Mouse (Mus musculus): ENCODE measurements around the gene Paqr8. TPM values are rescaled to one million over a fixed set of nuclear protein-coding genes. Genes with fewer than 3 reads are reported as not detected.

Paqr8 gene
- total and polyA plus RNA-seq, 2 experiments: 0.28 to 1.1 TPM

DNA sequence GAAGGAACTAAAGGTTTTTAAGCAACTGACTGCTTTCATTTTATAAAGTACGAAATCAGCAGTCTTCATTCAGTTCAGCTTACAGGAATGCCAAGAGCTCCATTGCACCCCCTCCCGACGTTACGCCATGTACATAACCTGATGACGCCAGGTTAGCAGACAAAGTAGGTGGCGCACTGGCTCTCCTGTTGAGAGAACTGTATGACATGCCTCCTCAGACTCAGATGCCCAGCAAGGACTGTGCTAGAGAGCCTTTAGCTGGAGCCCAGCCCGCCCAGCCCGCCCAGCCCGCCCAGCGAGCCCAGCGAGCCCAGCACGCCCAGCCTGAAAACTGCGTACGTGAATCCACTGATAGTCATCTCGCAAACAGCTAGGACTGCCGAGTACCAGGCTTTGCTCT, 49.7 kb downstream of the Paqr8 start:
- Histone ChIP-seq H3K79me2 (ENCODE audit: control insufficient read depth, insufficient read depth, low read length) (no peaks in the 10 kb centered on the region), H3K4me1 (ENCODE audit: control insufficient read depth, insufficient read depth, low read length) (peaks cover 1% of the 10 kb centered on the region; the same call in 1 of the 2 replicates), H3K9ac (ENCODE audit: low read depth, low read length) (peak overlapping the region; percentile 1; the same call in 1 of the 2 replicates), H3K4me3 (ENCODE audit: insufficient read depth, low read depth, low read length) (no peak overlapping the region), H3K27me3 (ENCODE audit: control insufficient read depth, insufficient read depth, low read length) (no peaks in the 10 kb centered on the region), H3K27ac (replicated peaks; ENCODE audit: insufficient read depth, low read depth, low read length) (no peak overlapping the region), H3K36me3 (ENCODE audit: control insufficient read depth, insufficient read depth, low read length) (no peaks in the 10 kb centered on the region)
- TF ChIP-seq CTCF (IDR thresholded peaks at IDR 0.05; ENCODE audit: low read depth, low read length) (peak; percentile 25; the same call in 1 of the 2 replicates), POLR2A (IDR thresholded peaks at IDR 0.05; ENCODE audit: extremely low read depth, insufficient read depth, low read length) (no peak)
- DNase-seq (ENCODE audit: extremely low read depth, low read depth, low spot score): peak; percentile 85
- WGBS: 37% methylated on average over 16 of the region's 16 CpGs

DNA sequence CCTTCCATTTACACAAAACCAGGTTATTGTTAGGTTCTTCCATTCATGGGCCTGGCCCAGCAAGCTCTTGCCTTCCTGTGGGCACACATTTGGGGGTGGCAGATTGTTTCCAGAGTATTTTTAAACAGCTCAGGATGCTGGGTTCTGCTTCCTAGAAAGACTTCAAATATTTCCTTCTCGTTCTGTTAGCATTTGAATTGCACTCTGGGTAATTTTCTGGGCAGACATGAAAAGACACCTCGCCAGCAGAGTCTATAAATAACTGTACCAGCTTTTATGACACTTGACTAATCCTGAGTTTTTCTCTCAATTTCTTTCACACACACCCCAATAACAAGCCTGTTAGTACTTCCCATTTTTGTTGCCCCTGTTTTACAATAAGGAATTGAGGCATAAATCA, 50.9 kb downstream of the Paqr8 start:
- Histone ChIP-seq H3K4me3 (ENCODE audit: insufficient read depth, low read depth, low read length) (no peak overlapping the region), H3K27me3 (ENCODE audit: control insufficient read depth, insufficient read depth, low read length) (no peaks in the 10 kb centered on the region), H3K9ac (ENCODE audit: low read depth, low read length) (no peak overlapping the region), H3K27ac (replicated peaks; ENCODE audit: insufficient read depth, low read depth, low read length) (no peak overlapping the region), H3K36me3 (ENCODE audit: control insufficient read depth, insufficient read depth, low read length) (no peaks in the 10 kb centered on the region), H3K79me2 (ENCODE audit: control insufficient read depth, insufficient read depth, low read length) (no peaks in the 10 kb centered on the region), H3K4me1 (ENCODE audit: control insufficient read depth, insufficient read depth, low read length) (peaks cover 1% of the 10 kb centered on the region; the same call in 1 of the 2 replicates)
- 68% methylated on average over 2 of the region's 2 CpGs for WGBS
- no peak for DNase-seq (ENCODE audit: extremely low read depth, low read depth, low spot score)
- TF ChIP-seq CTCF (IDR thresholded peaks at IDR 0.05; ENCODE audit: low read depth, low read length) (no peak), POLR2A (IDR thresholded peaks at IDR 0.05; ENCODE audit: extremely low read depth, insufficient read depth, low read length) (no peak)

DNA sequence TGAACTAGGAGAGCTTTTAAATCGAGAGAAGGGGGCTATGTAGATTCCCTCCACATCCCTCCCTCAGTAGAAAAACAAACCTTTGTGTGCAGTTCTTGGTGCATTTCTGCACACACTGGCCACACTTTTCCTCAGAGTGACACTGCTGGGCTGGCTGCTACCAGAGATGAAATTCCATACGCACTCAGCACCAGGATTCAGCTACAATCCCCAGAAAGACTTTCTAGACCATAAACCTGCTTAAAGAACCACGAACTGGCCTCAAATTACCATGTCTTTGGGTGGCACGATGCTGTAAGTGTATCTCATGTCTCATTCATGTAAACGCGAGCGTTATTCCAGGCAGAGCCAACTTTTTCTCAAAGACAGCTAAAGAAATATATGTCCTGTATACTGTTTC, 51.5 kb downstream of the Paqr8 start:
- no peak for DNase-seq (ENCODE audit: extremely low read depth, low read depth, low spot score)
- Histone ChIP-seq H3K4me1 (ENCODE audit: control insufficient read depth, insufficient read depth, low read length) (peaks cover 1% of the 10 kb centered on the region; the same call in 1 of the 2 replicates), H3K4me3 (ENCODE audit: insufficient read depth, low read depth, low read length) (no peak overlapping the region), H3K36me3 (ENCODE audit: control insufficient read depth, insufficient read depth, low read length) (no peaks in the 10 kb centered on the region), H3K27ac (replicated peaks; ENCODE audit: insufficient read depth, low read depth, low read length) (no peak overlapping the region), H3K9ac (ENCODE audit: low read depth, low read length) (no peak overlapping the region), H3K79me2 (ENCODE audit: control insufficient read depth, insufficient read depth, low read length) (no peaks in the 10 kb centered on the region), H3K27me3 (ENCODE audit: control insufficient read depth, insufficient read depth, low read length) (no peaks in the 10 kb centered on the region)
- no peak for TF ChIP-seq CTCF (IDR thresholded peaks at IDR 0.05; ENCODE audit: low read depth, low read length)
- no peak for TF ChIP-seq POLR2A (IDR thresholded peaks at IDR 0.05; ENCODE audit: extremely low read depth, insufficient read depth, low read length)
- 93% methylated on average over 7 of the region's 7 CpGs for WGBS

DNA sequence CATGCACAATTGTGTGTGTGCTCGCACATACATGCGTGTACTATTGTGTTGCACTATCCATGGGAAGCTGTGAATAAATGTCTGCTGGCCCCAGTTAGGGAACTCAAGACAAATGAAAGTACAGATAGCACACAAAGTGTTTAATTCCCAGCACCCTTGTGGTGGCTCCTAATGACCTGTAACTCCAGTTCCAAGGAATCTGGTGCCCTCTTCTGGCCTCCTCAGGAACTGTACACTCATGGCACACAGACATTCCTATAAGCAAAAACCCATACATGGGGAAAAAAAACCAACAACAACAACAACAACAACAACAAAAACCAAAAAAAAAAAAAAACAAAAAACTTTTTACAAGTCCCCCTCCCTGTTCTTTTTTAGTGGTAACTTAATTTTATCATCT, 52.6 kb downstream of the Paqr8 start:
- H3K4me3 ChIP-seq (ENCODE audit: insufficient read depth, low read depth, low read length): no peak overlapping the region
- no peak overlapping the region for H3K27ac ChIP-seq (replicated peaks; ENCODE audit: insufficient read depth, low read depth, low read length)
- no peaks in the 10 kb centered on the region for H3K27me3 ChIP-seq (ENCODE audit: control insufficient read depth, insufficient read depth, low read length)
- no peak overlapping the region for H3K9ac ChIP-seq (ENCODE audit: low read depth, low read length)
- no peaks in the 10 kb centered on the region for H3K79me2 ChIP-seq (ENCODE audit: control insufficient read depth, insufficient read depth, low read length)
- 100% methylated on average over 2 of the region's 2 CpGs for WGBS
- DNase-seq (ENCODE audit: extremely low read depth, low read depth, low spot score): no peak
- H3K36me3 ChIP-seq (ENCODE audit: control insufficient read depth, insufficient read depth, low read length): no peaks in the 10 kb centered on the region
- TF ChIP-seq POLR2A (IDR thresholded peaks at IDR 0.05; ENCODE audit: extremely low read depth, insufficient read depth, low read length) (no peak), CTCF (IDR thresholded peaks at IDR 0.05; ENCODE audit: low read depth, low read length) (no peak)
- peaks cover 1% of the 10 kb centered on the region; the same call in 1 of the 2 replicates for H3K4me1 ChIP-seq (ENCODE audit: control insufficient read depth, insufficient read depth, low read length)

DNA sequence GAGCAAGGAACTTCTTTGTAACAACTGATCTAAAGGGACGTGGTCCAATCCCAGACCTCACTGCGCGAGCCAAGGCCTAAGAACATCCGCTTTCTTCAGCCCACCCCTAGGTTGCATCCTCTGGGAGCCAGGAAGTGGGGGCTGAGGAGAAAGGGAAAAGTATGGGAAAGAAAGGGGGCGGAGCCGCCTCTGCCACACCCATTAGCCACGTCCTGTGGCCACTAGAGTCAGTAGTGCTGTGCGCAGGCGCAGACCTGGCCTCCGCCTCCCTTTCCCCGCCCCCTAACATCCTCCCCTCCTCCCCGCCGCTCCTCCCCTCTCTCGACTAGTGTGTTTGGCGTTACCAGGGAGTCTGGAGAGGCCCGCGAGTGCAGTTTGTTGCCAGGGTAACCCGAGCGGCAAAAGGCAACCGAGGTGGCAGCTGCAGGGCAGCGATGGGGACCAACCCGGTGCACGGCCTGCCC, 60.9 kb downstream of the Paqr8 start, which contains the start of gene Efhc1:
TSS of gene Efhc1 (plus strand) at position 327 of the 464 bp plus-strand sequence.
- TF ChIP-seq CTCF (IDR thresholded peaks at IDR 0.05; ENCODE audit: low read depth, low read length) (no peak), POLR2A (IDR thresholded peaks at IDR 0.05; ENCODE audit: extremely low read depth, insufficient read depth, low read length) (no peak)
- Histone ChIP-seq H3K79me2 (ENCODE audit: control insufficient read depth, insufficient read depth, low read length) (no peaks in the 10 kb centered on the region), H3K27me3 (ENCODE audit: control insufficient read depth, insufficient read depth, low read length) (no peaks in the 10 kb centered on the region), H3K9ac (ENCODE audit: low read depth, low read length) (peak within 1 kb of the TSS; percentile 33), H3K36me3 (ENCODE audit: control insufficient read depth, insufficient read depth, low read length) (no peaks in the 10 kb centered on the region), H3K27ac (replicated peaks; ENCODE audit: insufficient read depth, low read depth, low read length) (no peak within 1 kb of the TSS), H3K4me3 (ENCODE audit: insufficient read depth, low read depth, low read length) (peak within 1 kb of the TSS; percentile 63), H3K4me1 (ENCODE audit: control insufficient read depth, insufficient read depth, low read length) (no peaks in the 10 kb centered on the region; the same call in 1 of the 2 replicates)
- peak; percentile 81 for DNase-seq (ENCODE audit: extremely low read depth, low read depth, low spot score)
- 5% methylated on average over 23 of the region's 23 CpGs for WGBS

DNA sequence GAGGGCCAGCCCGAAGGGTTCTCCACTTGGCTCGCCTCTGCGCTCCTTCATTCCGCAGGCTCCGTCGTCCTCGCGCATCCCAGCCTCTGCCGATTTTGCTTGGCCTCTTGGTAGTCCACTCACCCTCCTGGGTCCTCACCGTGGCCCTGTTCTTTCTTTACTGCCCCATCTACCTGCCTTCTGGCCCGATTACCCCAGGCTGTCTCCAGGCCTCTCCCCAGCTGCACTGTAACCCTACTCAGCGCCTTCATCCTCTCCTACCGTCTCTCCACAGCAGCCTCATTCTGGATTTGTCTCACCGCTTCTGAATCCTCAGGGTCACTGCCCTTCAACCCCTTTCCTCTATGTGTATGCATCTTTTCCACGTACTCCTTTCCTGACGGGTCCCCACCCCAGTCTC, 61.4 kb downstream of the Paqr8 start:
- Histone ChIP-seq H3K27me3 (ENCODE audit: control insufficient read depth, insufficient read depth, low read length) (no peaks in the 10 kb centered on the region), H3K4me3 (ENCODE audit: insufficient read depth, low read depth, low read length) (peak overlapping the region; percentile 63), H3K4me1 (ENCODE audit: control insufficient read depth, insufficient read depth, low read length) (no peaks in the 10 kb centered on the region; the same call in 1 of the 2 replicates), H3K9ac (ENCODE audit: low read depth, low read length) (peak overlapping the region; percentile 33), H3K79me2 (ENCODE audit: control insufficient read depth, insufficient read depth, low read length) (no peaks in the 10 kb centered on the region), H3K36me3 (ENCODE audit: control insufficient read depth, insufficient read depth, low read length) (no peaks in the 10 kb centered on the region), H3K27ac (replicated peaks; ENCODE audit: insufficient read depth, low read depth, low read length) (no peak overlapping the region)
- 17% methylated on average over 16 of the region's 16 CpGs for WGBS
- DNase-seq (ENCODE audit: extremely low read depth, low read depth, low spot score): no peak
- TF ChIP-seq POLR2A (IDR thresholded peaks at IDR 0.05; ENCODE audit: extremely low read depth, insufficient read depth, low read length) (no peak), CTCF (IDR thresholded peaks at IDR 0.05; ENCODE audit: low read depth, low read length) (no peak)

Measured in liver, adult 2 months (tissue).